Mouse (Mus musculus) forebrain, embryonic 15.5 days (tissue): Measurements from ENCODE around the gene Ttyh2. TPM values are rescaled to one million over a fixed set of nuclear protein-coding genes. Genes with fewer than 3 reads are reported as not detected.

ENCODE experiments used
- ATAC-seq: fragments of 200-750 bp; cut with Nextera tagmentation; replicated peaks from 2 replicates; pipeline ENCODE4 v1.8.0; 2017; ENCODE audit warnings: mild to moderate bottlenecking, moderate TSS enrichment, moderate library complexity
- H3K27ac ChIP-seq: fragments of 300-500 bp; sonication (generic); replicated peaks from 2 replicates; pipeline ENCODE4 v1.5.1; 2015; ENCODE audit warnings: mild to moderate bottlenecking, inconsistent platforms
- H3K27me3 ChIP-seq: fragments of 300-500 bp; sonication (generic); 2 replicates; pipeline ENCODE4 v1.6.1; 2015; ENCODE audit warnings: inconsistent platforms
- H3K36me3 ChIP-seq: fragments of 300-500 bp; sonication (generic); 2 replicates; pipeline ENCODE4 v1.6.1; 2015; ENCODE audit warnings: mild to moderate bottlenecking, inconsistent platforms
- H3K4me1 ChIP-seq: fragments of 300-500 bp; sonication (generic); 2 replicates; pipeline ENCODE4 v1.6.1; 2015; ENCODE audit warnings: inconsistent platforms
- H3K4me2 ChIP-seq: fragments of 300-500 bp; sonication (generic); replicated peaks from 2 replicates; pipeline ENCODE4 v1.6.1; 2015; ENCODE audit warnings: mild to moderate bottlenecking, inconsistent platforms
- H3K4me3 ChIP-seq: fragments of 300-500 bp; sonication (generic); 2 replicates; pipeline ENCODE4 v1.5.1; 2015; ENCODE audit warnings: mild to moderate bottlenecking, inconsistent platforms
- H3K9ac ChIP-seq: fragments of 300-500 bp; sonication (generic); replicated peaks from 2 replicates; pipeline ENCODE4 v1.6.1; 2015; ENCODE audit warnings: mild to moderate bottlenecking, inconsistent platforms
- H3K9me3 ChIP-seq: fragments of 300-500 bp; sonication (generic); 2 replicates; pipeline ENCODE4 v1.6.1; 2016; ENCODE audit warnings: inconsistent platforms
- whole genome bisulfite sequencing: fragments of 180-500 bp; shearing (Covaris S2); methylation state at CpG from one replicate; pipeline ENCODE4 v1.1.7; 2015; ENCODE audit warnings: mixed read lengths; 5-methylcytosine and 5-hydroxymethylcytosine counted together
- polyA plus RNA-seq: library from polyadenylated mRNA; unstranded; fragments of >200 nt; fragmentation: Nextera tagmentation; extraction: Ambion mirVana; gene quantifications from 2 replicates; pipeline ENCODE4 v1.2.1, GENCODE M21; 2015

The Ttyh2 gene
- polyA plus RNA-seq, 1 experiment from 2014 or later, result 23.1 TPM

GRCm38 (mm10) chr11:114723030-114723429 lies 47.8 kb downstream of the Ttyh2 start:
- Histone ChIP-seq H3K9me3 (no peaks in the 10 kb centered on the region), H3K4me1 (peaks cover 18% of the 10 kb centered on the region), H3K27me3 (no peaks in the 10 kb centered on the region), H3K27ac (no peak overlapping the region), H3K36me3 (no peaks in the 10 kb centered on the region), H3K9ac (no peak overlapping the region), H3K4me2 (no peak overlapping the region), H3K4me3 (no peak overlapping the region)
- ATAC-seq, result no peak
- WGBS, result 71% methylated on average over 13 of the region's 13 CpGs

GRCm38 (mm10) chr11:114724787-114725590 lies 49.8 kb downstream of the Ttyh2 start:
- no peaks in the 10 kb centered on the region for H3K36me3 ChIP-seq
- ATAC-seq, result no peak

GRCm38 (mm10) chr11:114726965-114727825 lies 52.0 kb downstream of the Ttyh2 start, which contains the start of gene Dnaic2:
Gene Dnaic2, plus strand, starts transcription at chr11:114727408.
- Histone ChIP-seq H3K9me3 (no peaks in the 10 kb centered on the region), H3K4me2 (peak within 1 kb of the TSS; percentile 51), H3K4me3 (peak within 1 kb of the TSS; percentile 33), H3K36me3 (no peaks in the 10 kb centered on the region), H3K27ac (no peak within 1 kb of the TSS), H3K9ac (peak within 1 kb of the TSS; percentile 10; the same call in 1 of the 2 replicates), H3K4me1 (peaks cover 18% of the 10 kb centered on the region), H3K27me3 (no peaks in the 10 kb centered on the region)
- ATAC-seq, result peak; percentile 90
- 9% methylated on average over 34 of the region's 34 CpGs for WGBS

More at GRCm38 (mm10) chr11:114724787-114725590, 49.8 kb downstream of the Ttyh2 start:
- Histone ChIP-seq H3K27me3 (no peaks in the 10 kb centered on the region), H3K9ac (no peak overlapping the region), H3K27ac (no peak overlapping the region), H3K4me3 (no peak overlapping the region), H3K9me3 (no peaks in the 10 kb centered on the region), H3K4me1 (peaks cover 18% of the 10 kb centered on the region), H3K4me2 (no peak overlapping the region)
- 58% methylated on average over 11 of the region's 11 CpGs for WGBS

DNA sequence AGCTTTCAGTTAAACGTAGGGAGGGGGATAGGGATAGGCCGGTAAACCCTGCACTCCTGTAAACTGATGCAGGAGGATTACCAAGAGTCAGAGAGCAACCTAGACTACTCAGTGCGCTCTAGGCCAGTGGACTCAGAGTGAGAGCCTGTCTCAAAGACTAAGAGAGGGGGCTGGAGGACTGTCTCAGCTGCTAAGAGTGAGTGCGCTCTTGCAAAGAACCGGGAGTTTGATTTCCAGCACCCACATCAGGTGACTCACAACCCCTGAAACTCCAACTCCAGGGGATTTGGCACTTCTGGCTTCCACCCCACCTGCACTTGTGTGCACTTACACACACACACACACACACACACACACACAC lies 52.6 kb downstream of the Ttyh2 start:
- 25% methylated on average over 5 of the region's 5 CpGs for WGBS
- H3K27ac ChIP-seq, result no peak overlapping the region

DNA sequence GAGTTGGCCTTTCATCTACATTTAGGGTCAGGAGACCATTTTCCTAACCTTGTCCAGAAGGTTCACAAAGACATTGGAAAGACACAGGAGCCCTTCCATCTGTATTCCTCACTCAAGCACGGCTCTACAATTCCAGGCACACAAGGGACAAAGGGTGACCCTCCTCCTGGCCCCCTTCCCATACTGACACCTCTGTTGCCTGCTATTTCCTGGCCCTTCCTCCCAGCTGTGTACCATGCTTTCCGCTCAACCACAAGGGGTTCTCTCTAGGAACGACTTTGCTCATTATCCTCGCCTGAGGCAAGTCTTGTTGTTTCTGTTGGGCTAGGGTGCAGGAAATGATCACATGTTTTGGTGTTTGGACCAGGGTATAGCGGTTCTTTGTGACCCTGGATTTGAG lies 53.1 kb downstream of the Ttyh2 start:
- no peak for ATAC-seq
- H3K27ac ChIP-seq, result no peak overlapping the region
- WGBS, result 48% methylated on average over 5 of the region's 5 CpGs

More for the DNA sequence above, 52.6 kb downstream of the Ttyh2 start:
- H3K4me1 ChIP-seq, result peaks cover 18% of the 10 kb centered on the region
- H3K4me3 ChIP-seq, result no peak overlapping the region
- no peaks in the 10 kb centered on the region for H3K36me3 ChIP-seq
- H3K4me2 ChIP-seq, result peak overlapping the region; percentile 51
- H3K27me3 ChIP-seq, result no peaks in the 10 kb centered on the region
- ATAC-seq, result no peak
- H3K9me3 ChIP-seq, result no peaks in the 10 kb centered on the region
- H3K9ac ChIP-seq, result 0 out of 2 replicates have a peak overlapping the region, but pooled peaks have one; percentile 10

DNA sequence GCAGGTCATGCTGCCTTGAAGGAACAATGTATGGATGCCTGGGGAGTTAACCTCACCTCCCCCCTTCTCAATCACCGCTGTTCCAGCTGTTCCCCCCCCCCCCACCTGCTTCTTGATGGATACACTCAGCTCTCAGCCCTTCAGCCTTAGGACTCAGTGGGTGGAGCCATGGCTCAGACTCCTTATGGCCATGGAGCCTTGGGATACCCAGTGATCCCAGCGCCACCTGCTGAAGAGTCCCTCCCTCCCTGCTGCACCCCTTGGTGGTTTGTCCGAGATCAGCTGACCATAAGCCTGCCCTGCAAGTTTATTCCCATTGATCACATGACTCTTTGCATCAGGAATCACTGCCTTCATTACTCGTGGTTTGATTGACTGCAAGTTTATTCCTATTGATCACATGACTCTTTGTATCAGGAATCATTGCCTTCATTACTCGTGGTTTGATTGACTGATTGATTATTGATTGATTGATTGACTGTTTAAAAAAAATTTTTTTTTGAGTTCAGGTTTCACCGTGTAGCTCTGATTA lies 54.7 kb downstream of the Ttyh2 start:
- no peak overlapping the region for H3K9ac ChIP-seq
- peaks cover 16% of the 10 kb centered on the region for H3K4me1 ChIP-seq
- no peak for ATAC-seq
- 56% methylated on average over 6 of the region's 6 CpGs for WGBS
- H3K9me3 ChIP-seq, result no peaks in the 10 kb centered on the region
- H3K36me3 ChIP-seq, result no peaks in the 10 kb centered on the region
- H3K27ac ChIP-seq, result no peak overlapping the region
- no peak overlapping the region for H3K4me2 ChIP-seq
- H3K27me3 ChIP-seq, result no peaks in the 10 kb centered on the region
- H3K4me3 ChIP-seq, result no peak overlapping the region

More for the DNA sequence above, 53.1 kb downstream of the Ttyh2 start:
- Histone ChIP-seq H3K9ac (no peak overlapping the region), H3K4me2 (no peak overlapping the region), H3K9me3 (no peaks in the 10 kb centered on the region), H3K4me3 (no peak overlapping the region), H3K4me1 (peaks cover 18% of the 10 kb centered on the region), H3K36me3 (no peaks in the 10 kb centered on the region), H3K27me3 (no peaks in the 10 kb centered on the region)

GRCm38 (mm10) chr11:114731711-114732110 lies 56.5 kb downstream of the Ttyh2 start:
- no peak overlapping the region for H3K4me2 ChIP-seq
- no peaks in the 10 kb centered on the region for H3K36me3 ChIP-seq
- H3K27ac ChIP-seq, result no peak overlapping the region
- no peak for ATAC-seq
- H3K9ac ChIP-seq, result no peak overlapping the region
- H3K4me3 ChIP-seq, result no peak overlapping the region
- no peaks in the 10 kb centered on the region for H3K27me3 ChIP-seq
- H3K9me3 ChIP-seq, result no peaks in the 10 kb centered on the region
- H3K4me1 ChIP-seq, result peaks cover 12% of the 10 kb centered on the region
- 92% methylated on average over 4 of the region's 4 CpGs for WGBS

- ATAC-seq, result no peak
- no peak overlapping the region for H3K4me2 ChIP-seq
- no peaks in the 10 kb centered on the region for H3K36me3 ChIP-seq
- H3K27ac ChIP-seq, result no peak overlapping the region
- no peak overlapping the region for H3K4me3 ChIP-seq
- H3K9ac ChIP-seq, result no peak overlapping the region
- 83% methylated on average over 22 of the region's 22 CpGs for WGBS
- no peaks in the 10 kb centered on the region; the same call in 1 of the 2 replicates for H3K4me1 ChIP-seq
- H3K9me3 ChIP-seq, result no peaks in the 10 kb centered on the region
- H3K27me3 ChIP-seq, result no peaks in the 10 kb centered on the region
Observed at GRCm38 (mm10) chr11:114732890-114733289, 57.7 kb downstream of the Ttyh2 start.

- no peaks in the 10 kb centered on the region for H3K36me3 ChIP-seq
- H3K27me3 ChIP-seq, result no peaks in the 10 kb centered on the region
- 85% methylated on average over 2 of the region's 2 CpGs for WGBS
- no peak overlapping the region for H3K4me2 ChIP-seq
- 0 out of 2 replicates have a peak, but pooled peaks cover under 1% of the 10 kb centered on the region for H3K4me1 ChIP-seq
- H3K4me3 ChIP-seq, result no peak overlapping the region
- no peaks in the 10 kb centered on the region for H3K9me3 ChIP-seq
- ATAC-seq, result no peak
- H3K9ac ChIP-seq, result no peak overlapping the region
- H3K27ac ChIP-seq, result no peak overlapping the region
Observed at GRCm38 (mm10) chr11:114736111-114736510, 60.9 kb downstream of the Ttyh2 start.

DNA sequence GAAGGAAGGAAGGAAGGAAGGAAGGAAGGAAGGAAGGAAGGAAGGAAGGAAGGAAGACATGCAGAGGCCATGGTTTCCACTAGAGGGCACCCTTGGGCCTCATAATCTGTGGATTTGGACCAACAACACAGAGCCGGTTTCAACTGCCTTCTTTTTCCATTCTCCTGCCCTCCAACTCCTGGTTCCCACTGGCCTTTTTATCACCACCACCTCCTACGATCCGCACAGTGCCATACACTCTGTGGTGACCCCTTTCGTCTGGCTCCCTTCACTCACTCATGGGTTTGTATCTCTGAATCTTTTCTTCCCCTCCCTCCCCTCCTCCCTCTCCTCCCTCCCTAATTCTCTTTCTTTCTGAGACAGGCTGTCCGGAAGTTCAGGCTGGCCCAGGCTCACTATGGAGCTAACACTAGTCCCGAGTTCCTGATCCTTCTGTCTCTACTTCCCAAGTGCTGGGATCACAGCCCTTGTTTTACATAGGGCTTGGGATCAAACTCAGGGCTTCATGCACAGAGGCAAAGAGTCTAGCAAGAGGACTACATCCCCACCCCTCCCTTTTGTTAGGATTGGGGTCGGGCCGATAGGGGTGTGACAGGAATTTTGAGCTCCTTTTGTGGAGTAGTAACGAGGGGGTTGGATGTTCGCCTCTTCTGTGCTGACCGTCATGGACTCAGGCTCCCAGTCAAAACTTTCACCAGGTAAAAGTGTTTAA lies 61.8 kb downstream of the Ttyh2 start:
- no peak overlapping the region for H3K27ac ChIP-seq
- H3K4me1 ChIP-seq, result peaks cover 7% of the 10 kb centered on the region
- H3K9me3 ChIP-seq, result no peaks in the 10 kb centered on the region
- 0 out of 2 replicates have a peak overlapping the region, but pooled peaks have one; percentile 20 for H3K9ac ChIP-seq
- no peak overlapping the region for H3K4me3 ChIP-seq
- H3K4me2 ChIP-seq, result 0 out of 2 replicates have a peak overlapping the region, but pooled peaks have one; percentile 8
- no peaks in the 10 kb centered on the region for H3K36me3 ChIP-seq
- H3K27me3 ChIP-seq, result no peaks in the 10 kb centered on the region
- 0 out of 2 replicates have a peak, but pooled peaks have one; percentile 32 for ATAC-seq
- 17% methylated on average over 11 of the region's 11 CpGs for WGBS

DNA sequence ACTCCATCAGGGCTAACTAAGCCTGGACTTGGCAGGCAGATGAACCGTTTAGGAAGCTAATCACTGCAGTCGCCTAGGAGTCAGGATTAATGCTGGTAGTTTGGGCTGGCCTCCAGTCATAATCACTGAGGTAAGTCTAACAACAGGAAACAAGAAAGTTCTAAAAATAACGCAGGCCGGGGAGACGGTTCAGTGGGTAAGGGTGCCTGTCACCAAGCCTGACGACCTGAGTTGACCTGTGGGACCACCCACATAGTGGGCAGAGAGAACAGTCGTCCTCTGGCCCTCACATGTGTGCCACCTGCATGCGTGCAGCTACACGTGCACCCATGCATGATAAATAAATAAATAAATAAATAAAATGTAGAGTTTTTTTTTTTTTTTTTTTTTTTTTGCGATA lies 65.4 kb downstream of the Ttyh2 start:
- H3K27ac ChIP-seq, result no peak overlapping the region
- no peak overlapping the region for H3K4me2 ChIP-seq
- no peak overlapping the region for H3K9ac ChIP-seq
- H3K4me1 ChIP-seq, result peaks cover 12% of the 10 kb centered on the region
- WGBS, result 44% methylated on average over 10 of the region's 10 CpGs
- no peaks in the 10 kb centered on the region for H3K27me3 ChIP-seq
- no peak overlapping the region for H3K4me3 ChIP-seq
- no peak for ATAC-seq
- no peaks in the 10 kb centered on the region for H3K36me3 ChIP-seq
- no peaks in the 10 kb centered on the region for H3K9me3 ChIP-seq
